Mouse (Mus musculus) midbrain, embryonic 12.5 days (tissue): ENCODE measurements around the gene Nlrp6. TPM values are rescaled to one million over a fixed set of nuclear protein-coding genes. Genes with fewer than 3 reads are reported as not detected.
A peak's percentile ranks its signal among the peaks of the same experiment; 100 is the strongest.

Source experiments
- ATAC-seq: fragments of 200-750 bp; cut with Nextera tagmentation; 2 replicates; pipeline ENCODE4 v1.8.0; 2017; ENCODE audit warnings: low read depth, moderate TSS enrichment, moderate library complexity; ENCODE audit not compliant: low FRiP score
- H3K27ac ChIP-seq: fragments of 300-500 bp; sonication (generic); replicated peaks from 2 replicates; pipeline ENCODE4 v1.5.1; 2016; ENCODE audit warnings: mild to moderate bottlenecking
- H3K27me3 ChIP-seq: fragments of 300-500 bp; sonication (generic); 2 replicates; pipeline ENCODE4 v1.6.1; 2016; ENCODE audit warnings: mild to moderate bottlenecking
- H3K36me3 ChIP-seq: fragments of 300-500 bp; sonication (generic); 2 replicates; pipeline ENCODE4 v1.6.1; 2016
- H3K4me1 ChIP-seq: fragments of 300-500 bp; sonication (generic); 2 replicates; pipeline ENCODE4 v1.6.1; 2016
- H3K4me2 ChIP-seq: fragments of 300-500 bp; sonication (generic); replicated peaks from 2 replicates; pipeline ENCODE4 v1.6.1; 2016; ENCODE audit warnings: mild to moderate bottlenecking, moderate library complexity
- H3K4me3 ChIP-seq: fragments of 300-500 bp; sonication (generic); 2 replicates; pipeline ENCODE4 v1.5.1; 2016; ENCODE audit warnings: mild to moderate bottlenecking
- H3K9ac ChIP-seq: fragments of 300-500 bp; sonication (generic); replicated peaks from 2 replicates; pipeline ENCODE4 v1.6.1; 2016; ENCODE audit warnings: mild to moderate bottlenecking, moderate library complexity
- H3K9me3 ChIP-seq: fragments of 300-500 bp; sonication (generic); 2 replicates; pipeline ENCODE4 v1.6.1; 2016; ENCODE audit warnings: mild to moderate bottlenecking
- WGBS: fragments of 180-500 bp; shearing (Covaris S2); methylation state at CpG from one replicate; pipeline ENCODE4 v1.1.7; 2016; 5-methylcytosine and 5-hydroxymethylcytosine counted together
- polyA plus RNA-seq: library from polyadenylated mRNA; unstranded; fragments of >200 nt; fragmentation: Nextera tagmentation; extraction: Ambion mirVana; gene quantifications from 2 replicates; pipeline ENCODE4 v1.2.1, GENCODE M21; 2016

Gene Nlrp6
- polyA plus RNA-seq, 1 experiment from 2014 or later: 0.08 TPM

DNA sequence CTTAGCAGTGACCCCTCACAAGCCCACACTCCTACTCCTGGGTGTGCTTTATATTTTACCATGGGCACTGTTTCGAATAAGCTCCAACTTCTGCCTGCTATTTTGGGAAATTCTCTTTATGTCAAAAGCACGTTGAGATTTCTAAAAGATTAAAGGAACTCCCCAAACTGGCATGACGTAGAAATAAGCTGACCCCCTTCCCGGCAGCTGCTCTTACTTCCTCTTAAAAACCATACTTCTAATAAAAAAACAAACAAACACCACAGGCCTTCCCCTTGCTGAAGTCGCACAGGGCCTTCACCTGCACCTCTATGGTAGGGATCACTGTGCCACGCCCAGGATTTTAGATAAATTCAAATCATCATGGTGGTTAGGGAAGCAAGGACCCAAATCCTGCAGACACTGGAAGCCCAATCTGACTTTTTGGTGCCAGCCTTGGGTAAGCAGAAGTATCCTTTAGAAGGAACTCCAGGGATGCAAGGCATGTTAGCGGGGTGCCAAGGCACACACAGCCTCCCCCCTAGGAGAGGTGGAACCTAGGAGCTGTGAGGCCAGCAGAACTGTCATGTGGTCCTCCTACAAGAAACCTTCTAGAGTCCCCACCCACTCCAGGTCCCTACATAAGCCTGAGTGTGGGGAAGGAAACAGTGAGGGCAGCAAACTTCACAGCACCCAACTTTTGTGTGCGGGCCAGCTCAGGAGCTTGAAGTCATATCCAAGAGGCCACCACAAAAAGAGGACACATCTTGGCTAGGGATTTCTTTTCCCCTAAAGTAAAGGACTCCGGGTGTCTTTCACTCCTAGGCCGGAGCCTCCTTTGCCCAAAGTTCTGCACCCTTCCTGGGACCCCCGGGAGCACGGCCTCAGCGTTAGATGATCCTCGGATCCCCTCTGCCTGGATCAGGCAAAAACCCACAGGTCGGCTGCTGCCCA, 33.4 kb downstream of the Nlrp6 start:
- 65% methylated on average over 15 of the region's 15 CpGs for WGBS
- Histone ChIP-seq H3K4me1 (peaks cover 34% of the 10 kb centered on the region), H3K9me3 (no peaks in the 10 kb centered on the region), H3K4me3 (peak overlapping the region; percentile 34; the same call in 1 of the 2 replicates), H3K27ac (no peak overlapping the region), H3K27me3 (0 out of 2 replicates have a peak, but pooled peaks cover 4% of the 10 kb centered on the region), H3K4me2 (peak overlapping the region; percentile 48), H3K36me3 (no peaks in the 10 kb centered on the region), H3K9ac (no peak overlapping the region)
- ATAC-seq: no peak

DNA sequence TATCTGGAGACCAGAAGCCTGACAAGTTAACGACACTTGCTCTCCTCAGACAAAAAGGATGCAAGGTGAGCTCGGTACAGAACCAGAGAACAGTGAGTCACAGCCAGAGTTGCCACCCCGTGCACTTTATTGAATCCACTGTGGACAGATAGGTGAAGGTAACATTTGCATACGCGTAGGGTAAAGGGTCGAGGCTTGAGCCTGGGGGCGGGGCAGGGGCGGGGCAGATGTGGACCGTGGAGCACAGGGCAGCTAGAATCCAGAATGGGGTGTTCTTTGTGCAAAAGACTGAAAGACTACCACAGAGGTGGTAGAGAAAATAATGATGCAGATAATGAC, 34.0 kb downstream of the Nlrp6 start:
- Histone ChIP-seq H3K36me3 (no peaks in the 10 kb centered on the region), H3K27me3 (0 out of 2 replicates have a peak, but pooled peaks cover 4% of the 10 kb centered on the region), H3K4me3 (peak overlapping the region; percentile 34; the same call in 1 of the 2 replicates), H3K4me1 (peaks cover 40% of the 10 kb centered on the region), H3K4me2 (peak overlapping the region; percentile 48), H3K9me3 (no peaks in the 10 kb centered on the region), H3K27ac (no peak overlapping the region), H3K9ac (no peak overlapping the region; the same call in 1 of the 2 replicates)
- 12% methylated on average over 9 of the region's 9 CpGs for WGBS
- no peak for ATAC-seq

DNA sequence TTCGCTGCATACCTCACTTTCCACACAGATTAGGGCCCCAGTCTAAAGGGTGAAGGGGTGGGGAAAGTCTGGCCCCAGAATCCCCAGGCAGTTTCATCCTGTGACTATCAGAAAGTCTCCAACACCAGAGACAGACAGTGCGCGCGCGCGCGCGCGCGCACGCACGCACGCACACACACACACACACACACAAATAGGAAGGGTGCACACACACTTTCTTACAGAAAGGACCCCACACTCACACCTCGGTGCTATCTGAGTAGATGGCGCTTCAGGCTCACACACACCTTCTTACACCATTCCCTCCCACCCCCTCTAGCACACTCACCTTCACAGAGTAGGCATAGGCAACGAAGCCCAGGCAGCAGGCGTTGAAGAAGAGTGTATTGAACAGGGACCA, 34.6 kb downstream of the Nlrp6 start:
- H3K4me2 ChIP-seq: peak overlapping the region; percentile 48
- peaks cover 36% of the 10 kb centered on the region for H3K4me1 ChIP-seq
- 7% methylated on average over 17 of the region's 17 CpGs for WGBS
- peak overlapping the region; percentile 41 for H3K9ac ChIP-seq
- H3K27me3 ChIP-seq: 0 out of 2 replicates have a peak, but pooled peaks cover 4% of the 10 kb centered on the region
- no peaks in the 10 kb centered on the region for H3K9me3 ChIP-seq
- no peak overlapping the region for H3K27ac ChIP-seq
- ATAC-seq: peak; percentile 32; the same call in 1 of the 2 replicates
- peak overlapping the region; percentile 34 for H3K4me3 ChIP-seq
- H3K36me3 ChIP-seq: no peaks in the 10 kb centered on the region

DNA sequence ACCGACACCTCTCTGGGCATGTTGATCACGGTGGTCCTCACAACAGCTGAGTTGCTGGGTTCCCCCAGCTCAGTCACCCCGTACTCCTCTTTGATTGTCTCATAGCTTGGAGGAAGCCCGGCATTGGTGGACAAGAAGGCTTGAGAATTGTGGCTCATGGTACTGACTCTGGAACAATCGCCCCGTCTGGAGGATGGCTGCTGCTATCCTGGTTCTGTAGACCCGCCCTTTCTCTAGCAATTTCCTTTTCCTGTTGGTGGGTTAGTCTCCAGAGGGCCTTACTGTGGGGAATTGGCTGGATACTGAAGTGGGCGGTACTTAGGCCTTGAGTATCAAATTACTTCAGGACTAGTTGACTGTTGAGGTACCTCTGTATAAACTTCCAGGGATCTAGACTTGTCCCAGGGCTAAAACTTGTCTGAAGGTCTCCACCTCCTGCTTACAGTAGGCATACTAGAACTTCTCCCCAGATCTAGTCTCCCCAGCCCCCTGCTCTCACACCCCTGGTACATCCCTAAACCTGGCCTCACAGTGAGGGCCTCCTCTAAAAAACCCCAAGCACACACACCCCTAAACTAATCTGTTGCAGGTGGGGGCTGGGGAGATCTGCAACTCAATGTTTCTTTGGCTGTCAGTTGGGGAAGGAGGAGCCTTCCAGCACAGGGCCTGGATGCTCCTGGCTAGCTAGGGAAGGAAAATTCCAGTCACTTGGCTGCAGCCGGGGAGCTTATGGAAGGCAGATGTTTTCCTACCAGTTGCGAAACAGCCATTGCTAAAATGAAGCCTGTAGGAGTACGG, 35.3 kb downstream of the Nlrp6 start, which contains the start of the genes Gm45717 and Ifitm2:
Gm45717 (minus strand) TSS at position 180 of the 798 bp plus-strand sequence.
Ifitm2 (minus strand) TSS at position 230 of the 798 bp plus-strand sequence.
- Histone ChIP-seq H3K9ac (peak within 1 kb of the TSS; percentile 41), H3K4me2 (peak within 1 kb of the TSS; percentile 48), H3K36me3 (no peaks in the 10 kb centered on the region), H3K9me3 (no peaks in the 10 kb centered on the region), H3K4me3 (peak within 1 kb of the TSS; percentile 34), H3K4me1 (peaks cover 30% of the 10 kb centered on the region), H3K27ac (no peak within 1 kb of the TSS), H3K27me3 (0 out of 2 replicates have a peak, but pooled peaks cover 4% of the 10 kb centered on the region)
- peak; percentile 59; the same call in 1 of the 2 replicates for ATAC-seq
- WGBS: 22% methylated on average over 11 of the region's 11 CpGs

DNA sequence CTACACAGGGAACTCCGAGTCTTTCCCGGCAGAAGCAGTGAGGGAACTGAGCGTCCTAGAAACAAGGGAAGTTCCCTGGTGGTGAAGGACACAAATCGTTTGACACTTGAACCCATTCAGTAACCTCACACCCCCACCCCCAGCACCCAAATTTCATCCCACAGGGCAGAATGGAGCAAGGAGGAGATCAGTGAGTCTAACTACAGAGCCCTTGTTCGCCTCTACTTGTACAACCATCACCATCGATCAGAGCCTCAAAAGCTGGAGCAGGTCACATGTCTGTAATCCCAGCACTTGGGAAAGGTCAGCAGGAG, 35.8 kb downstream of the Nlrp6 start:
- Histone ChIP-seq H3K4me2 (no peak overlapping the region), H3K36me3 (no peaks in the 10 kb centered on the region), H3K27me3 (0 out of 2 replicates have a peak, but pooled peaks cover 4% of the 10 kb centered on the region), H3K9me3 (no peaks in the 10 kb centered on the region), H3K9ac (no peak overlapping the region), H3K4me3 (no peak overlapping the region), H3K4me1 (peaks cover 25% of the 10 kb centered on the region), H3K27ac (no peak overlapping the region)
- no peak for ATAC-seq
- WGBS: 61% methylated on average over 6 of the region's 6 CpGs

DNA sequence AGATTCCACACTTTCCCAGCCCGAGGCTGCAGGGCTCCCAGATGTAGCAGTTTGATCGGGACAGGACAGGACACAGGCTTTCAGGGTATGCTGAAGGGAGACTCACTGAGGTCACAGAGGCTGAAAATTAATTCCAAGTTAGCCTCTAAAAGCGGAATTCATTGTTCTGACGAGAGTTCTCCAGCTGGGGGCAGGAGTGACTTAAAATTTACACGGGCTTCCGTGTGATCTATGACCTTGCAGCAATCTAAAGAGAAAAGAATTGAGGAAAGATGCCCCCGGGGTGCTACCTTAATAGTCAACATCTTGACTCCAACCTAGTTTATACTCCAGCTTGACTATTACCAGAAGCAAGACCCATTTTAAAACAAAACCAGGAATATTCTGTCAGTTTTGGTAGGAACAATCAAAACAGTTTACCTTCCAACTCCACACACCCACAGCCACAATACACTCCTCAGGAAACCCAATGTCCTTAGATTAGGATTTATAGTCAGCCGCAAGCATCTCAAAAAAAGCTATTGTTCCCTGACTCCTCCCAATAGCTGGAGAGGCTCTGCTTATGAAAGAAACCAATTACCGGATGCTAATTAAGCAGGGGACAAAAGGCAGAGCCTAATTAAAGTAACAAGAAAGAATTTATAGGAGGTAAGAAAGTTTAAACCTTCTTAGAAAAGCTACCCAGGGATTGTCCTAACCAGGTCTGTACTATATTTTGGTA, 38.6 kb downstream of the Nlrp6 start:
- WGBS: 4% methylated on average over 9 of the region's 9 CpGs
- Histone ChIP-seq H3K9me3 (no peaks in the 10 kb centered on the region), H3K27ac (no peak overlapping the region), H3K4me1 (peaks cover 25% of the 10 kb centered on the region), H3K36me3 (no peaks in the 10 kb centered on the region), H3K4me2 (no peak overlapping the region), H3K4me3 (no peak overlapping the region), H3K9ac (no peak overlapping the region), H3K27me3 (0 out of 2 replicates have a peak, but pooled peaks cover 4% of the 10 kb centered on the region)
- ATAC-seq: no peak

DNA sequence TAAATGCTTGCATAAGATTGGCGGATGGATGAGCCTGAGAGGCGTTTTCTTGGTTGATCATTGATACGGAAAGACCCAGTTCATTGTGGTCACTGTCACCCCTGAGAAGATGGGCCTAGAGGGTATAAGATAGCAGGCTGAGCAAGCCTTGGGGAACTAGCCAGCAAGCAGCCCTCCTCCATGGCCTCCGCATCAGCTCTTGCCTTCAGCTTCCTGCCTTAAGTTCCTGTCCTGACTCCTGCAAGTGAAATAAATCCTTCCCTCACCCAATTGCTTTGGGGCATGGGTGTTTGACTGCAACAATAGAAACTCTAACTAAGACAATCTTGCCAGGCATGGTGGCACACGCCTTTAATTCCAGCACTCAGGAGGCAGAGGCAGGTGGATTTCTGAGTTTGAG, 39.3 kb downstream of the Nlrp6 start:
- H3K4me3 ChIP-seq: no peak overlapping the region
- no peaks in the 10 kb centered on the region for H3K36me3 ChIP-seq
- H3K4me1 ChIP-seq: peaks cover 21% of the 10 kb centered on the region
- no peak for ATAC-seq
- H3K9me3 ChIP-seq: no peaks in the 10 kb centered on the region
- no peak overlapping the region for H3K4me2 ChIP-seq
- no peaks in the 10 kb centered on the region for H3K27me3 ChIP-seq
- 62% methylated on average over 5 of the region's 5 CpGs for WGBS
- H3K27ac ChIP-seq: no peak overlapping the region
- no peak overlapping the region for H3K9ac ChIP-seq

DNA sequence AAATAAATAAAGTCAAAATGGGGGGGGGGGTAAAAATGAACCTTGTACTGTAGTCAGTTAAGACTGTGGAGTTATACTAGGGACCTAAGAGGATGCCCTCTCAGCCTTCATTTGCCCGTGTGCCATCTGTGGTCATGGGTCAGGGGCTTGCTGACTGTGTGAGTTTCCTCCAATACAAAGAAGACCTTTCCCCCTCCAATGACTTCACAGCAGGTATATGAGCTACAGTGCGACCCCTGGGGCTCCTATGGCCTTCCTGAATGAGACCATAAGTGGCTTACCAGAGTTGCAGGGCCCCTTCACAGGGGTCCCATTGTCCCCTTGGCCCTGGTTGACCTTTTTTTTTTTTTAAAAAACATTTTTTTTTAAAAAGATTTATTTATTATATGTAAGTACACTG, 40.7 kb downstream of the Nlrp6 start:
- Histone ChIP-seq H3K4me1 (peaks cover 10% of the 10 kb centered on the region; the same call in 1 of the 2 replicates), H3K27me3 (no peaks in the 10 kb centered on the region), H3K27ac (no peak overlapping the region), H3K9ac (no peak overlapping the region), H3K9me3 (no peaks in the 10 kb centered on the region), H3K4me2 (no peak overlapping the region), H3K4me3 (no peak overlapping the region), H3K36me3 (no peaks in the 10 kb centered on the region)
- WGBS: 24% methylated on average over 2 of the region's 2 CpGs
- ATAC-seq: no peak

DNA sequence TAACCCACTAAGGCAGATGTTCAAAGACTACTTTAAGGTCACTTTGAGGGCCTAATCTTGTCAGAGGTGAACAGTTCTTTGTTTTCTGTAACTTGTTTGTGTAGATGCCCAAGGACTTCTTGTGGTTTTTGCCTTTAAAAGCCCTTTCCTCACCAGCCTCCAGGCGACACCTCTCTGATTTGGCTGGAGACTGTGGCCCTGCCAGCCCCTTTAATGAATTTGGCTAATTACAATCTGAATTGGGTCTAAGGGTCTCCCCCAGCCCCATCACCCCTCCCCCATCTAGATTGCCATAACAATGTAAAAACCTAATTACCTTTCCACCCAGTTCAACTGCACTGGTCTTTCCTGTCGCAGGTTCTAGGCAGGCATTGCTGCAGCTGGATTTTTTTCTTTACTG, 42.0 kb downstream of the Nlrp6 start:
- no peaks in the 10 kb centered on the region for H3K27me3 ChIP-seq
- 68% methylated on average over 2 of the region's 2 CpGs for WGBS
- H3K4me2 ChIP-seq: no peak overlapping the region
- H3K9me3 ChIP-seq: no peaks in the 10 kb centered on the region
- ATAC-seq: no peak
- no peak overlapping the region for H3K9ac ChIP-seq
- no peaks in the 10 kb centered on the region for H3K36me3 ChIP-seq
- H3K27ac ChIP-seq: no peak overlapping the region
- peaks cover 13% of the 10 kb centered on the region for H3K4me1 ChIP-seq
- H3K4me3 ChIP-seq: no peak overlapping the region

DNA sequence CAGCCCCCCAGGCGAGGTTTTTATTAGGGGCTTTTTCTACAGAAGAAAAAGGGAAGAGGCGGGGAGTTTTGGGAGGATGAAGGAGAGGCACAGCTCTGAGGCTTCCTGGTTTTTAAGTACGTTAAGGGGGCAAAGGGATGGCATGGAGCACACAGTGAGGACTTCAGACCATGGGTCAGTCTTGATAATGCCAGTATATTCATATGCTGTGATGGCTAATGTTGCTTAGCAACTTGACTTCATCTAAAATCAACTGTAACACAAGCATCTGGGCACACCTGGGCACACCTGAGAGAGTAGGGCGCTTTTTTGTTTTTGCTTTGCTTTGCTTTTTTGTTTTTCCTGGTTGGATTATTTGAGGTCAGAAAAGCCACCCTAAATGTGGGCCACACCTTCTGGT, 46.2 kb downstream of the Nlrp6 start, which contains the start of gene Ifitm1:
Ifitm1 (plus strand) TSS at position 301 of the 400 bp plus-strand sequence.
- H3K9me3 ChIP-seq: no peaks in the 10 kb centered on the region
- H3K27me3 ChIP-seq: peaks cover 4% of the 10 kb centered on the region; the same call in 1 of the 2 replicates
- peaks cover 9% of the 10 kb centered on the region for H3K4me1 ChIP-seq
- WGBS: 80% methylated on average over 4 of the region's 4 CpGs
- no peak within 1 kb of the TSS for H3K27ac ChIP-seq
- H3K36me3 ChIP-seq: no peaks in the 10 kb centered on the region
- no peak within 1 kb of the TSS for H3K4me2 ChIP-seq
- H3K9ac ChIP-seq: no peak within 1 kb of the TSS
- ATAC-seq: no peak
- no peak within 1 kb of the TSS for H3K4me3 ChIP-seq

DNA sequence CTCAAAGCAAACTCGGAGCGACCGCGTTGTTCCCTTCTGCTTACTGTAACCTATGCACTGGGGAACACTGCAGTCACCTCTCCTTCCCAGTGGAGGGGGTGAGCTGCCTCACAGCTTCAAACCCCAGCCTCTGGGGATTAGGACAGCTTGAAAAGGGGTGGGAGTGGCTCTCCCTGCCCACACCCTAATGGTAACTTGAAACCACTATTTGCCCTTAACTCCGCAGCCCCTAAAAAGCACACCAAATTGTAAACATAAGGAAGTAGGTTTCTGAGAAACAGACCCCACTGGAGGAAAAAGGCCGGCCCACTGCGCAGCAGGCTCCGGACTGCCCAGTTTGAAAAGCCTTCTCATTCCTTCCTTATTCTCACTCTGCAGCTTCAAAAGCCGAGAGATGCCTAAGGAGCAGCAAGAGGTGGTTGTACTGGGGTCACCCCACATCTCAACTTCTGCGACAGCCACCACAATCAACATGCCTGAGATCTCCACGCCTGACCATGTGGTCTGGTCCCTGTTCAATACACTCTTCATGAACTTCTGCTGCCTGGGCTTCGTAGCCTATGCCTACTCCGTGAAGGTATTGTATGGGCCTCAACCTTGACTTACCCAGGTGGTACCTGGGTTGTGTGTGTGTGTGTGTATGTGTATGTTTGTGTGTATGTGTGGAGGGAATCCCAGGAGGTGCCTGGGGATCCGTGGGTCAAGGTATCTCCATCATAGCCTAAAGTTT, 47.3 kb downstream of the Nlrp6 start:
- Histone ChIP-seq H3K27me3 (peaks cover 4% of the 10 kb centered on the region; the same call in 1 of the 2 replicates), H3K27ac (no peak overlapping the region), H3K9me3 (no peaks in the 10 kb centered on the region), H3K36me3 (no peaks in the 10 kb centered on the region), H3K4me1 (peaks cover 9% of the 10 kb centered on the region), H3K9ac (no peak overlapping the region), H3K4me2 (no peak overlapping the region), H3K4me3 (no peak overlapping the region)
- WGBS: 8% methylated on average over 14 of the region's 14 CpGs
- ATAC-seq: no peak
